Mouse (Mus musculus): ENCODE results near the gene Ell. TPM values are rescaled to one million over a fixed set of nuclear protein-coding genes. Genes with fewer than 3 reads are reported as not detected.
"Not testable (repeated sequence)": the region's sequence is repeated elsewhere in the genome, so short reads cannot be mapped to it uniquely, and the experiment has no call there.

Gene Ell
- polyA plus RNA-seq, 1 experiment from 2014 or later = 13.0 TPM

DNA sequence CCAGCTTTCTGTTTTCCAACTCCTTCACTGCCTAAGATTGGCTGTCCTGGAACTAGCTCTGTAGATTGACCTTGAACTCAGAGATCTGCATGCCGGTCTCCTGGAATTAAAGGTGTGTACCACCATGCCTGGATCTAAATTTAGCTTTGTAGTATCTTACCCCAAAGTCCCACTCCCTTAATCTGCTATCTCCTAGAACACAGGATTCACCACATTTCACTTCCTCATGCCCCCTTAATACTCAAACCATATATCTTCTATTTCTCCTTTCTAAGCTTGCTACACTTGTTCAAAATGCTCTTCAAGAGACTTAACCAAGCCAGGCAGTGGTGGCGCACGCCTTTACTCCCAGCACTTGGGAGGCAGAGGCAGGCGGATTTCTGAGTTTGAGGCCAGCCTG is 48.7 kb downstream of the Ell start:
- 78% methylated on average over 4 of the region's 4 CpGs for WGBS
- not testable (repeated sequence) for H3K9me3 ChIP-seq (ENCODE audit: control insufficient read depth, low read length); ATAC-seq (ENCODE audit: insufficient number of reproducible peaks, insufficient read depth, low FRiP score, low read depth); H3K9ac ChIP-seq (ENCODE audit: low read length); H3K4me2 ChIP-seq (ENCODE audit: low read length); H3K4me3 ChIP-seq (ENCODE audit: control insufficient read depth in 1 of 2, insufficient read depth in 1 of 2, low read depth in 1 of 2, low read length in 2 of 2); H3K4me1 ChIP-seq (ENCODE audit: control insufficient read depth in 2 of 2, insufficient read depth in 2 of 2, low read length in 2 of 2); H3K27ac ChIP-seq (replicated peaks in 1 of 2; ENCODE audit: control insufficient read depth in 1 of 2, insufficient read depth in 1 of 2, low read depth in 2 of 2, low read length in 2 of 2); H3K27me3 ChIP-seq (ENCODE audit: control insufficient read depth, insufficient read depth, low read length)
- peaks cover 82% of the 10 kb centered on the region for H3K36me3 ChIP-seq (ENCODE audit: control insufficient read depth, insufficient read depth, low read length)

DNA sequence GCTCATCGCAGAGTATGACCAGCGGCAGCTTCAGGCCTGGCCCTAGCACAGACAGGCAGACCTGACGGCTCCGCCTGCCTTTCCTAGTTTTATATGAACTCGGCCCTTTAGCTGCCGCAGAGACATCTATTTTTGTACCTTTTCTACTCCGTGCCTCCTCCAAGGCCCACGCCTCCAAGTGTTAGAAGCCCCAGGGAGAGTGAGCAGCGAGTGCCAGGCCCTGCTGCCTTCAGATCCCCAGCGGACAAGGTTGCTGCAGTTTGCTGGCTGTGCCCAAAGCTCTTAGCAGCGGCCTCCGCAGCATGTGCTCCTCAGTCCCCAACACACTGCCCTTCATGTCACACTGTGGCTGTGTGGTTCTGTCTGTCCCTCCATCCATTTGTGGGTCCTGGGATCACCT is 52.3 kb downstream of the Ell start:
- H3K4me2 ChIP-seq (ENCODE audit: low read length) = no peak overlapping the region
- H3K27ac ChIP-seq (replicated peaks in 1 of 2; ENCODE audit: control insufficient read depth in 1 of 2, insufficient read depth in 1 of 2, low read depth in 2 of 2, low read length in 2 of 2) = peak overlapping the region; percentile 14 to 45; a peak in 2 of 4 replicates
- H3K4me3 ChIP-seq (ENCODE audit: control insufficient read depth in 1 of 2, insufficient read depth in 1 of 2, low read depth in 1 of 2, low read length in 2 of 2) = no peak overlapping the region
- peaks cover 59% of the 10 kb centered on the region for H3K36me3 ChIP-seq (ENCODE audit: control insufficient read depth, insufficient read depth, low read length)
- WGBS = 60% methylated on average over 12 of the region's 12 CpGs
- no peak overlapping the region for H3K9ac ChIP-seq (ENCODE audit: low read length)
- no peaks in the 10 kb centered on the region for H3K9me3 ChIP-seq (ENCODE audit: control insufficient read depth, low read length)
- H3K4me1 ChIP-seq (ENCODE audit: control insufficient read depth in 2 of 2, insufficient read depth in 2 of 2, low read length in 2 of 2) = peaks cover 15 to 26% of the 10 kb centered on the region in 2 experiments
- no peak for ATAC-seq (ENCODE audit: insufficient number of reproducible peaks, insufficient read depth, low FRiP score, low read depth)
- H3K27me3 ChIP-seq (ENCODE audit: control insufficient read depth, insufficient read depth, low read length) = no peaks in the 10 kb centered on the region

DNA sequence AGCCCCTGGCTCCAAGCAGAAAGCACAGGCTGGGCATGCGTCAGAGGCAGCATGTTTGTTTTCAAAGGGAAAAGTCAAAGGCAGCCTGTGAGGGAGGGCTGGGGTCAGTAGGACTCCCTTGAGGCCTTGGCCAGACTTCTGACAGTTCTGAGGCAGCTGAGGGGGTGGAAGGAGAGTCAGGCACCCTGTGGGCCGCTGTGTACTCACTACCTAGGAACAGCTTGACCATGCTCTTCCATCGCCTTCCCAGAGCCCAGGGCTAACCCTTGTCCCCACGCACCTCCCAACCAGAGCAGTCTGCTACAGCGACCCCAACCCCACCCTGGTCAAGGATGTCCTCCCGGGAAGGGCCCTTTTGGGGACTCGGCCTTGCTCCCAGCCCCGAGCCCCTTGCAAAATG is 53.9 kb downstream of the Ell start:
- peaks cover 19 to 38% of the 10 kb centered on the region in 2 experiments for H3K4me1 ChIP-seq (ENCODE audit: control insufficient read depth in 2 of 2, insufficient read depth in 2 of 2, low read length in 2 of 2)
- ATAC-seq (ENCODE audit: insufficient number of reproducible peaks, insufficient read depth, low FRiP score, low read depth) = no peak
- WGBS = 44% methylated on average over 8 of the region's 8 CpGs
- H3K9ac ChIP-seq (ENCODE audit: low read length) = peak overlapping the region; percentile 86
- H3K27ac ChIP-seq (replicated peaks in 1 of 2; ENCODE audit: control insufficient read depth in 1 of 2, insufficient read depth in 1 of 2, low read depth in 2 of 2, low read length in 2 of 2) = peak overlapping the region; percentile 84 to 87
- peaks cover 55% of the 10 kb centered on the region for H3K36me3 ChIP-seq (ENCODE audit: control insufficient read depth, insufficient read depth, low read length)
- H3K4me3 ChIP-seq (ENCODE audit: control insufficient read depth in 1 of 2, insufficient read depth in 1 of 2, low read depth in 1 of 2, low read length in 2 of 2) = peak overlapping the region in 1 of 2 experiments; percentile 73; a peak in 1 of 4 replicates
- no peaks in the 10 kb centered on the region for H3K27me3 ChIP-seq (ENCODE audit: control insufficient read depth, insufficient read depth, low read length)
- peak overlapping the region; percentile 99 for H3K4me2 ChIP-seq (ENCODE audit: low read length)
- H3K9me3 ChIP-seq (ENCODE audit: control insufficient read depth, low read length) = no peaks in the 10 kb centered on the region

DNA sequence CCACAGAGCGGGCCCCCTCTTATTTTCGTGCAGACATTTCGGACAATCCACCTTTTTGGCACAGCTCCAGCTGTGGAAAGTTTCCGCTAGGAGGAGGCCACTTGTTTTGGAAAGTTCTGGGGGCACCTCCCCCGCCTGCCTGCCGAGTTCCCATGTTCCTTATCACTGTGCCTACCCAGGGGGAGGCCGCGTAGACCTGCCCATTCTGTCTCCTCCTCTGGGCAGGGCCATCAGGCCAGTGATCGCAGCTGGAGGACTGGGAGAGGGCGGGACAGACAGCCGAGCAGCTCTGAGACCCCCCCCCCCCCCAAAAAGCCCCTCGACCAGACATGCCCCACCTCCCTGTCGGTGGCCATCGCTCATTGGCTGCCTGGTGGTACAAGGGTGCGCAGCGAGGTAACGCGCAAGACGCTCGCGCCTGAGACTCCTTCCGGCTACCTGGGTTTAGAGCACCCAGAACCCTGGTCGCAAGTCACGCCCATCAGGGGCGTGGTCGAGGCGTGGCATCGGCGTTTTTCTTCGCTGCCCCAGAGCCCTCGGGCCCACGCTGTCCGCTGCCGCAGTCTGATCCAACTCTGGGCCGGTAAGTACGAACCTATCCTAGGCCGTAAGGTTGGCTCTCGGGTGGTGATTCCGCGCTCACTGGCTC is 54.8 kb downstream of the Ell start, which contains the start of gene Isyna1:
Gene Isyna1, plus strand, starts transcription at position 413 of the 649 bp plus-strand sequence.
- Histone ChIP-seq H3K4me1 (ENCODE audit: control insufficient read depth in 2 of 2, insufficient read depth in 2 of 2, low read length in 2 of 2) (peaks cover 24 to 43% of the 10 kb centered on the region in 2 experiments), H3K27ac (replicated peaks in 1 of 2; ENCODE audit: control insufficient read depth in 1 of 2, insufficient read depth in 1 of 2, low read depth in 2 of 2, low read length in 2 of 2) (peak within 1 kb of the TSS; percentile 85 to 87), H3K4me2 (ENCODE audit: low read length) (peak within 1 kb of the TSS; percentile 99), H3K4me3 (ENCODE audit: control insufficient read depth in 1 of 2, insufficient read depth in 1 of 2, low read depth in 1 of 2, low read length in 2 of 2) (peak within 1 kb of the TSS; percentile 73 to 80), H3K9ac (ENCODE audit: low read length) (peak within 1 kb of the TSS; percentile 86), H3K9me3 (ENCODE audit: control insufficient read depth, low read length) (no peaks in the 10 kb centered on the region), H3K36me3 (ENCODE audit: control insufficient read depth, insufficient read depth, low read length) (peaks cover 48% of the 10 kb centered on the region), H3K27me3 (ENCODE audit: control insufficient read depth, insufficient read depth, low read length) (no peaks in the 10 kb centered on the region)
- ATAC-seq (ENCODE audit: insufficient number of reproducible peaks, insufficient read depth, low FRiP score, low read depth) = peak; percentile 86
- WGBS = 0% methylated on average over 40 of the region's 40 CpGs

GRCm38 (mm10) chr8:70594621-70595564 is 55.6 kb downstream of the Ell start:
- ATAC-seq (ENCODE audit: insufficient number of reproducible peaks, insufficient read depth, low FRiP score, low read depth) = peak; percentile 3; the same call in 1 of the 2 replicates
- Histone ChIP-seq H3K9me3 (ENCODE audit: control insufficient read depth, low read length) (no peaks in the 10 kb centered on the region), H3K9ac (ENCODE audit: low read length) (peak overlapping the region; percentile 86), H3K4me2 (ENCODE audit: low read length) (peak overlapping the region; percentile 99), H3K27me3 (ENCODE audit: control insufficient read depth, insufficient read depth, low read length) (no peaks in the 10 kb centered on the region), H3K4me1 (ENCODE audit: control insufficient read depth in 2 of 2, insufficient read depth in 2 of 2, low read length in 2 of 2) (peaks cover 24 to 48% of the 10 kb centered on the region in 2 experiments), H3K4me3 (ENCODE audit: control insufficient read depth in 1 of 2, insufficient read depth in 1 of 2, low read depth in 1 of 2, low read length in 2 of 2) (peak overlapping the region; percentile 73 to 80), H3K36me3 (ENCODE audit: control insufficient read depth, insufficient read depth, low read length) (peaks cover 47% of the 10 kb centered on the region), H3K27ac (replicated peaks in 1 of 2; ENCODE audit: control insufficient read depth in 1 of 2, insufficient read depth in 1 of 2, low read depth in 2 of 2, low read length in 2 of 2) (peak overlapping the region; percentile 85 to 87)
- WGBS = 11% methylated on average over 81 of the region's 82 CpGs

DNA sequence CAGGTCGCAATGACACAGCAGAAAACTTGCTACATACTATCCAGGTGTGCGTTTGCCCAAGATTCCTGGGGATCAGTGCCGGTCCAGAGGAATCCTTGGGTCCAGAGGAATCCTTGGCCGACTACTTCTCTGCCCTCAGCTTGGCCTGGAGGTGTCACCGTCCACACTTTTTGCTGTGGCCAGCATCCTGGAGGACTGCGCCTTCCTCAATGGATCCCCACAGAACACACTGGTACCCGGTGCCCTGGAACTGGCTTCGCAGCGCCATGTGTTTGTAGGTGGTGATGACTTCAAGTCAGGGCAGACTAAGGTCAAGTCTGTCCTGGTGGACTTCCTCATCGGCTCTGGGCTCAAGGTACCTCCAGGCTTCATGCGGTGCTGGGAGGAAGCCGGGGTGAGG is 56.6 kb downstream of the Ell start:
- Histone ChIP-seq H3K9ac (ENCODE audit: low read length) (no peak overlapping the region), H3K27me3 (ENCODE audit: control insufficient read depth, insufficient read depth, low read length) (no peaks in the 10 kb centered on the region)

DNA sequence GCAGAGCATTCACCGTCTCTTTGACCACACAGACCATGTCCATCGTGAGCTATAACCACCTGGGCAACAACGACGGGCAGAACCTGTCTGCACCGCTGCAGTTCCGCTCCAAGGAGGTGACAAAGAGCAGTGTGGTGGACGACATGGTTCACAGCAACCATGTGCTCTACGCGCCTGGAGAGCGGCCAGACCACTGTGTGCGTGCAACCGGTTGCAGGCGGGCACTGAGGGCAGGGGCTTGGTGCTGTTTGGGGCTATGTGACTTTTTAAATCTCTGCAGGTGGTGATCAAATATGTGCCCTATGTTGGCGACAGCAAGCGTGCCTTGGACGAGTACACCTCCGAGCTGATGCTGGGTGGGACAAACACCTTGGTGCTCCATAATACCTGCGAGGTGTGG is 57.0 kb downstream of the Ell start:
- Histone ChIP-seq H3K4me1 (ENCODE audit: control insufficient read depth in 2 of 2, insufficient read depth in 2 of 2, low read length in 2 of 2) (peaks cover 30 to 59% of the 10 kb centered on the region in 2 experiments), H3K4me2 (ENCODE audit: low read length) (no peak overlapping the region), H3K9me3 (ENCODE audit: control insufficient read depth, low read length) (no peaks in the 10 kb centered on the region), H3K4me3 (ENCODE audit: control insufficient read depth in 1 of 2, insufficient read depth in 1 of 2, low read depth in 1 of 2, low read length in 2 of 2) (no peak overlapping the region), H3K36me3 (ENCODE audit: control insufficient read depth, insufficient read depth, low read length) (peaks cover 37% of the 10 kb centered on the region), H3K27ac (replicated peaks in 1 of 2; ENCODE audit: control insufficient read depth in 1 of 2, insufficient read depth in 1 of 2, low read depth in 2 of 2, low read length in 2 of 2) (no peak overlapping the region), H3K9ac (ENCODE audit: low read length) (no peak overlapping the region), H3K27me3 (ENCODE audit: control insufficient read depth, insufficient read depth, low read length) (no peaks in the 10 kb centered on the region)
- ATAC-seq (ENCODE audit: insufficient number of reproducible peaks, insufficient read depth, low FRiP score, low read depth) = no peak
- WGBS = 94% methylated on average over 18 of the region's 18 CpGs

More for the DNA sequence above, 56.6 kb downstream of the Ell start:
- H3K4me2 ChIP-seq (ENCODE audit: low read length) = peak overlapping the region; percentile 99; the same call in 1 of the 2 replicates
- H3K4me3 ChIP-seq (ENCODE audit: control insufficient read depth in 1 of 2, insufficient read depth in 1 of 2, low read depth in 1 of 2, low read length in 2 of 2) = no peak overlapping the region
- WGBS = 90% methylated on average over 12 of the region's 12 CpGs
- no peak for ATAC-seq (ENCODE audit: insufficient number of reproducible peaks, insufficient read depth, low FRiP score, low read depth)
- H3K27ac ChIP-seq (replicated peaks in 1 of 2; ENCODE audit: control insufficient read depth in 1 of 2, insufficient read depth in 1 of 2, low read depth in 2 of 2, low read length in 2 of 2) = no peak overlapping the region
- H3K36me3 ChIP-seq (ENCODE audit: control insufficient read depth, insufficient read depth, low read length) = peaks cover 40% of the 10 kb centered on the region
- H3K4me1 ChIP-seq (ENCODE audit: control insufficient read depth in 2 of 2, insufficient read depth in 2 of 2, low read length in 2 of 2) = peaks cover 29 to 56% of the 10 kb centered on the region in 2 experiments
- no peaks in the 10 kb centered on the region for H3K9me3 ChIP-seq (ENCODE audit: control insufficient read depth, low read length)

Data from heart, embryonic 14.5 days (tissue).